Mouse (Mus musculus) retina, embryonic 14.5 days (tissue): ENCODE measurements at regions not wholly inside any gene's neighbourhood (a gene's known extent, or its start where the extent isn't known, plus 50 kb on each side); places are given as distances from the start of the nearest gene placed in this dataset.
A peak's percentile ranks its signal among the peaks of the same experiment; 100 is the strongest.

Experiments
- DNase-seq: peaks from one replicate; pipeline ENCODE4 v3.0.0-alpha.2; 2015; ENCODE audit warnings: low spot score

GRCm38 (mm10) chr16:76589791-76590190 is 216.2 kb upstream of the Nrip1 start:
- no peak for DNase-seq

GRCm38 (mm10) chr16:76577206-76577605 is 203.6 kb upstream of the Nrip1 start:
- DNase-seq = no peak

GRCm38 (mm10) chr16:76575281-76575680 is 201.7 kb upstream of the Nrip1 start:
- DNase-seq = no peak

DNA sequence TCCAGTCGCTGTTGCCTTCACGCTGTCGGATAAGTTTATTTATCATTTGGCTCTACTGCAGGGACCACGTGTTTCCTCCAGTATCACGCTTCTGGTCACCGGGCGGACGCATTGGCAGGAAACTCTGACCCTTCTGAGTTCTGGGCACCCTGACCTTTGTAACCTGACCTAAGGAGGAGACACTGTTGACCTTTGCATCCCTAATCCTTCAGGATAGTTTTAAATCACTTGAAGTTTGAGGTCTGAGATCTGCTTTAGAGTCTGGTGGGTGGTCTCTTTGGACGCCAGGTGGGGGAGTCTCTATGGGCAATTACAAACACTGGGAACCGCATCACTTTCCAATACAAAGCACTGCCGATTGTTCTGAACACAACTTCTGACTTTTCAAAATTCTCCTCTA is 192.6 kb upstream of the Nrip1 start:
- no peak for DNase-seq

- no peak for DNase-seq
These were observed 181.2 kb upstream of the Nrip1 start for GRCm38 (mm10) chr16:76554846-76555245.

DNA sequence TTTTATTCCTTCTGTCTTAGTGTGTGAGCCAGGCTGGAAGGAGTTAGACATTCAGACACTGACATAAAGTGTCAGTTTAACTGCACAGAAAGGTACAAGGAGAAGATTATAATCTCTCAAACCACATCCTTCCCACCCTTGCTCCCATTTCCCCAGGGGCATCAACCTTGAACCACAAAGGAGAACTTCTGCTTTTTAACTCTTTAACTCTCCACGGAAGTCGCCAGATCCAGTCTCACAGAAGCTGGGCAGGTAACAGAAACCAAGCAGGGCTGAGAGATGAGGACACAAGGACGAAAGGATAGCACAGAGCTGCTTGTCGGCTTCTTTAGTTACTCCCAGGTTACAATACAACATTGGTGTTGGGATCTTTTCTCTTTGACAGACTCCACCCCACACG is 176.0 kb upstream of the Nrip1 start:
- DNase-seq = no peak

DNA sequence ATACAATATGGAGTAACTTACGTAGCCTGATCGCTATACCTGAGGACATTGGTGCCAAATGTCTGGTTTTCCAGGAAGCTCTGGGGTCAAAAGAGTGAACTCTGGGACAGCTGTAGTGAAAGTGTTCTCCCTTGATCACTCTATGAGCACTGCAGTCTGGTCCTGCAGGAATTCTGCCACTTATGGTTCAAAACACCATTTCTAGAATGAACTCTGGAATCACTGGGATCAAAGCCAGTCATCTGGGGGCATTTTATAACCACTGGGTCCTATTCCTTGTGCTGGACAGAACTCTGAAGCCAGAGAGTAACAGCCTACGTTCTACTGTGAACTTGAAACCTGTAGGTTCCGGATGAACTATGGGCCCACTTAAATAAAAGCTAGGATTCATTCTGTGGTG is 173.5 kb upstream of the Nrip1 start:
- no peak for DNase-seq

DNA sequence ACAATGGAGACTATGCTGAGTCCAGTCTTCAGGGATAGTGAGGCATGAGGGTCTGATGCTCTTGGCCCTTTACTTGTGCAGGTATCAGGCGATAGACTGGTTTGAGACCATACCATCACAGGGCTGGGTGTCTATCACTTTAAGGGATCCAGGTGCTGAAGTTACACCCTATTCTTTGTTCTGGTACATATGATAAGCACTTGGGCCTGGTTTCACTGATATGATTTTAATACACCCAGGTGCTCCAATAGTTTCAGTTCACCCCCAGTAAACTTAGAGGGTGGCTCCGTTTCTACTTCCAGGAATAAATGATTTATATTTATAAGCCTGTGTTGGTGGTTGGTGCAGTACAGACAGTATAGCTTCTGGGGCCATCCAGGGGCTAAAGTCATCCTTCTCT is 173.0 kb upstream of the Nrip1 start:
- no peak for DNase-seq

DNA sequence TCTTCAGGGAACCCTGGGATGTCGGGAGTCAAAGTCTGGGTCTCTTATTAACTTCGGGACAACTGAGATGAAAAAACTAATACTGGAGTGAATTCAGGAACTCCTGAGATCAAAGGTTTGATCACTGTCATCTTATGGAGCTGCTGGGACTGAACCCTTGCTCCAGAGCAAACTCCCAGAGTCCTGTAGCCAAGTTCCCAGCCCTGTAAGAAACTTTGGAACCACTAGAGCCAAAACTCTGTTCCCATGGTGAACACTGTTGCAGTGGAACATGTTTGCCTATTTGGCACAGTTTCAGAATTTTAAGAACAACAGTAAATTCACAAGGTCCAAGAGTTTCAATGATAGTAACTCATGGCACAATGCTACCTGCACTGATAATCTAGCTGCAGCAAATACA is 172.3 kb upstream of the Nrip1 start:
- no peak for DNase-seq

DNA sequence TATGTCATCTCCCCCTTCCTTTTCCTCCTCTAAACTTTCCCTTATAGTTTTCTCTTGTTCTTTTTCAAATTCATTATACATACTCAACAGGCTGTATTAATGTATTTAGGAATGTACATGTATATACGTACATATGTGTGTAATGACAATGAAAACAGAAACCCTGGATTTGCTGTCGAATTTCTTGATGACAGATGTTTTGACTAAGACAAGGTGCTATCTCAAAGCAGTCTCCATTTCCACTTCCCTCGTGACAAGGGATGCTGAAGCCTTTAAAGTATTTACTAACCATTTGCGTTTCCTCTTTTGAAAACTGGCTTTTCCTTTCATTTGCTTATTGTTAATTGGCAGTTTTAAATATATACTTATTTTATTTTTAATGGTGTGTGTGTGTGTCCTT is 171.3 kb upstream of the Nrip1 start:
- no peak for DNase-seq

DNA sequence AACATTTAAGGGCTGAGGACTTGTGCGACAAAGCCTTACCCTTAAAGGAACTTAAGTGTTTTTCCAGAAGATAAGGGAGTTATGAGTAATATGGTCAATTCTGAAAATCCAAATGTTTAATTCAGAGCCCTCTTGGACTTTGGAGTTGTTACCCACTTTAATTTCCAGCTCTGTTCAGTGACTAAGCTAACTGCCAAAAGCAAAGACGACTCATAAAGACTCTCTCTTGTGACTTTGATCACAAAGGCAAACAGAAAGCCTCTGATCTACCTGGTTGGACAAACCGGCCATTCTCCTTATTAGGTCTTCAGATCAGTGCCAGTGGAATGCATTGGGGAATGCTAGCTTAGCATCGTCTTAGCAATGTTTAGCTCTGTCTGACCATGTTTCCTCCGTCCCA is 167.3 kb upstream of the Nrip1 start:
- DNase-seq = no peak

DNA sequence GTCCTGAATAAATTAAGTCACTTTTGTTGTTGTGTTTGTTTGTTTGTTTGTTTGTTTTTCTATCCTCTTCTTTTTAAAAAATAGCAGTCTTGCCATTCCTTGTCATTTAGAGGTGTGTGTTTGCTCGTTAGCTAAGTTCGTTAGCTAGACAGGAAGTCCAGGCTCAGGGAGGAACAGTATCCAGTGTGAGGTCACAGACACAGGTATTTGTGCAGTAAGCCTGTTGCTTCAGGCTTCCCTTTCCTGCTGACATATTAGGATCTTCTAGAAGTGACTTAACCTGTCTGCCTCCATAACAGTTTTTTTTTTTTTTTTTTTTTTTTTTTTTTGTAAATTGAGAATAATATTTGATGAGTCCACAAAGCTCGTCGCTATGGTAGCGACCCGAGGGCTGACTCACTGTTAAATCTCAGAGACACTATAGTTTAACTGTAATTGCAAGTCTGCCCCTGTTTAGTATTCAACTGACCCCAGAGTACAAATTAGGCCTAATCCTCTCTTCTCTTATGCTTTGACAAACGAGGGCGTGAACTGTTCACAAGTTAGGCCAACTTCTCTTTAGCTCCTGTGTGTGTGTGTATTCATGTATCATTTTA is 166.8 kb upstream of the Nrip1 start:
- DNase-seq = no peak

DNA sequence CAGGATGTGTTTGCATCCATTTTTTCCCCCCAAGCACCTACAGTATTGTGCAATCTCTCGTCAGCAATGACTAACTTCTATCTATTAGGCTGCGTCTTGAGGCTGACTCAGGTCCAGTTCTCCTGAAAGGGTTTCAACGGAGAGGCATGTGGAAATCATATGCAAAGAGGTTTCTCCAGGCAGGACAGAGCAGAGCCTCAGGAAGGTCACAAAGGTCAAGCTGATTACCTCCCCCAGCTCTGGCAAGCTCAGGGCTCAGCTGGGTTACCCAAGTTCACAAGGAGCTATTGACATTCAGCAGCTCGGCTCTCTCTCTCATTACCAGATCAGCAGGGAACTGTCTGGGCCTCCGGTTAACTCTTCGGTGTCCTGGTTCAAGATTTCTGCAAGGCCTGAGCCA is 166.0 kb upstream of the Nrip1 start:
- DNase-seq = peak; percentile 82

- DNase-seq = no peak
These were observed 164.2 kb upstream of the Nrip1 start for GRCm38 (mm10) chr16:76537871-76538270.

DNA sequence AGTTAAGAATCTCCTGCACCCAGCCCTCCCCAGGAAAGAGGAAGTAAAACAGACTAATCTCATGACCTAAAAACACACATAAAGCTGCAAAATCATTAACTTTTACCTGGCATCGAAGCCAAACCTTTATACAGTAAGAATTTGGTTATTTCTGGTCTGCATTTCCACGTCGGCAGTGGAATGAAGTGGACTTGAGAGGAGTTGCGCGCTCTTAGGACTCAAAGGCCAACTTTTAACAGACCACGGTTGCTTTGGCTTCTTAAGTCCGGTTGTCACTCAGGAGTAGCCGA is 159.2 kb upstream of the Nrip1 start:
- DNase-seq = no peak

- no peak for DNase-seq
These were observed 158.7 kb upstream of the Nrip1 start for GRCm38 (mm10) chr16:76532142-76532927.

GRCm38 (mm10) chr16:76530886-76531285 is 157.3 kb upstream of the Nrip1 start:
- DNase-seq = no peak

DNA sequence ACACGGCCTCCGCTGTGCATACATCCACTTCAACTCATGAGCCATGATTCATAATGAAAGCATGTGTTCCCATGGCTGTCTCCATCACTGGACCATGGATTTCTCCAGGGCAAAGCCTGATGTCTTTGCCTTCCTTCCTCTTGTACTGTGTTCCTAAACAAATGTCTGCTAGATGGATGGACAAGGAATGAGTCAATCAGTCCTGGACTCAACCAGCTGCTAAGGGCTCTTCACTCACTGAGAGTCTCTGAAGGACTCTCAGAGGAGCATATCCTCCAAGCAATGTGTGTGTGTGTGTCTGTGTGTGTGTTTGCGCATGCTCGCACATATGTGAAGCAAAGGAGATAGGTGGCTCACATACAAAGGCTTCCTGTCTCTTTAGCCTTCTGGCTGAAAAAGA is 156.0 kb upstream of the Nrip1 start:
- no peak for DNase-seq

DNA sequence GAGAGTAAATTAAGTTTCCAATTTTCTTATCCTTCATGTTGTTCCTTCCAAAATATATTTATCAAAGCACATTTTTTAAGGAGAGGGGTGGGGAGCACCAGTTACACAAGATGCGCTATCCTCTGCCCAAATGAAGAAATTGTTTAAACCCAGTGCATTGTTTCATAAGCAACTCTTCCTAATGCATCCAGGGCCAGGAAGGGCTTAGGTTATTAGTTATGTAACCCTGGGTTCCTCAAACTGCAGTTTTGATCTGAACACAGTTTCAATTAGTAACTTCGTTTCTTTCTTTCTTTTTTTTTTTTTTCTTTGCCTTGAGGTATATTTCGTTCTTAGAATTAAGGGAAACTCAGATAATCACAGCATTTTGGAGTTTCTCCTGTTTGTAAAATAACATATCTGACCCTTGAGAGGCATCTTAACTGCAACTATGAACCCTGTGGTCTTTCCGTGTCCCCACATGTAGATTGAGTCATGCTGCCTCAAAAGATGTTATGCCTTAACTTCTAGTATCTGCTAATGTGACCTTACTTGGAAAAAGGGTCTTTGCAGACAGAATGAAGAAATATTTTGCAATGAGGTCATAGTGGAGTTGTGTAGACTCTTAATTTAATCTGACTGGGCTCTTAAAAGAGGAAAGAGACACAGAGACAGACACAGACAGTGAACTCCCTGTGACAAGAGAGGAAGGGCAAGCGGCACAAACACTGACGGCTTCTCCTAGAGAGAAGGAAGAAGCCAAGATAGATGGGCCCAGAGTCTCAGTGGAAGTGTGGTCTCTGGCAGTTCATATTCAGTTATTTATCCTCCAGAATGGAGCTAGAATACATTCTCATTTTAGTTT is 153.7 kb upstream of the Nrip1 start:
- DNase-seq = no peak

DNA sequence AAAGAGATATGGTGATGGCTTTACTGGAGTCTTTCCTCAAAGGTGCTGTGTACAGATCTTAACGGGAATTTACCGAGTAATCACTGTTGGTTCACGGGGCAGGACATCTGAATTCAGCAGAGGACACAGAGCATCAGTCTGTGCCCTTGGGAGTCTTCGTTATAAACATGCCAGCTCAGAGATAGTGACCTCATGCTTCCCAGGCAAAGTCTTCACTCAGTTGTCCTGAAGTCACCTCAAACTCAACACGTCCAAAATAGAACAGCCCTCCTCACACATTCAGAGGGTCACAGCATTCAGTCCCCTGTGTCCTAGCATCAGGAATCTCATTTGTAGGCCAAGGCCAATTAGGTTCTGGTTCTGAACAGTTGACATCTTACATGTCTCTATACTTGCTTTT is 151.9 kb upstream of the Nrip1 start:
- DNase-seq = no peak

DNA sequence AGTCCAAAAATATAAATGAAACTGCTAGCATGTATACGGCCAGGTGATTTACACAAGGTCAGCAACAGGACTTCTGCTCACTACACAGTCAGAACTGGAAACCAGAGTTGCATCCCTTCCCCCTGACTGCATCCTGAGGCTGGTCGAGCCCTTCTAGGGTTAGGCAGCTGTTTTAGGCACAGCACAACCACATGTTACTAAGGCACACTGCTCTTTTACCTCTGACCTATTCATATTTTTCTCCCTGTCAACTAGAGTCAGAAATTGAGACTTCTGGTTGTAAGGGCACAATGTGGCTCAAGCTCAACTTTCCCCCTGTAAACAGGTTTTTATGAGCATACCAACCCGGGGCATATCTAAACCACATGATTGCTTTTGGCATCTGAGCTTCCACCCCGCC is 151.3 kb upstream of the Nrip1 start:
- no peak for DNase-seq

GRCm38 (mm10) chr16:76521142-76521541 is 147.5 kb upstream of the Nrip1 start:
- DNase-seq = no peak

DNA sequence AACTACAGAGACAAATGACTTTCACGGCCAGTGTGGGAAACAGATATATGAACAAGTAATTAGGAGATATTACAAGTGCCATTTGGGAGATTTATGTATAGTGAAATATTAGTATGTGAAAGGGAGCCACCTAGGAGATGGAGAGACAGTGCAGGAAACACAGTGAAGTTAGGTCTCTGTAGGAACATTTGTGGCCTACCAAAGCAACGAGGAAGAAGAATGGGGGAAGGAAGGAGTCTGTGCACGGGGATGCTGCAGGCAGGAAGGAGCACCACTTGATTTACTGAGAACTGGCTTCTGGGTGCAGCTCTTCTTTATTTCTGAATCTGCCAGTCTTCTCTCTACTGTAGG is 147.0 kb upstream of the Nrip1 start:
- no peak for DNase-seq
